9 mouse cellular contexts compared by ENCODE assay signal in the genomic region with DNA sequence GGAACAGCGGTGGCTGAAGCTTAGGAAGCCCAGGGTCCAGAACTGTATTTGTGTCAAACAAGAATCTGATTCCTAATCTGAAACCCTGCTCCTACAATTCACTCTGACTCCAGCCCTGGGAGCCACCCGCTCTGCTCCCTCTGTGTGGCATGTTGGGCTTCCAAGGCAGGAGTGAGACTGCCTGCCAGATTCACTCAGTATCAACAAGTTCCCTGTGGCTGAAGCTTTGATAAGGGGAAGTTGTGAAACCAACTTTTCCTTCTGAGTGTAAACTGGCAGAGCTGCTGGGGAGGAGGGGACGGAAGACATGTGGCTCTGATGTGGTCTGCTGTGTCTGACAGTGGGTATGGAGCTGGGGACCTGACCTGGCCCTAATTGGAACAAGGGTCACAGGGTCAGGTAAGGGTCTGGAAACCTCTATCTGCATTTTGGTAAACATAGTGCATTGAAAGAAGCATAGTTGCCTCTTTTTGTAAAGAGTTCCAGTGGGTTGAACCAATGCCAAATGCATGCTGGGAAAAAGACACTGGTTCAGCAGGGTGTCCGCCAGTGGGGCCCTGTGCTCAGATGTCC.
DNase-seq lines count a peak whose midpoint lies in the region; ATAC-seq lines count a peak whose summit lies in the region.
"Had no signal": no experiment of that assay in that cellular context is flagged by ENCODE, and none has a peak within 500 bp of the region (broad histone marks: within the 10 kb centered on the region; RNA-seq: fewer than 3 reads in every experiment).

No protein-coding gene starts in this region.

- peak overlapping the region; percentile 27; the same call in 1 of the 2 replicates for H3K27ac ChIP-seq in limb, embryonic 15.5 days
- no peak overlapping the region for H3K27ac ChIP-seq in limb, embryonic 10.5 days
- no peak overlapping the region for H3K27ac ChIP-seq in embryonic facial prominence, embryonic 14.5 days (replicated peaks; ENCODE audit: low read depth, low read length)
- peak overlapping the region; percentile 72 for H3K27ac ChIP-seq in heart, embryonic 15.5 days
- H3K27ac ChIP-seq in macrophage = peak overlapping the region; percentile 92

- no peak overlapping the region for H3K9ac ChIP-seq in limb, embryonic 15.5 days
- H3K9ac ChIP-seq in embryonic facial prominence, embryonic 14.5 days (ENCODE audit: low read depth, low read length) = no peak overlapping the region
- H3K9ac ChIP-seq in heart, embryonic 15.5 days = no peak overlapping the region

- peaks cover 6% of the 10 kb centered on the region; the same call in 1 of the 2 replicates for H3K36me3 ChIP-seq in limb, embryonic 15.5 days
- 0 out of 2 replicates have a peak, but pooled peaks cover 10% of the 10 kb centered on the region for H3K36me3 ChIP-seq in limb, embryonic 10.5 days
- no peaks in the 10 kb centered on the region for H3K36me3 ChIP-seq in embryonic facial prominence, embryonic 14.5 days (ENCODE audit: control insufficient read depth, insufficient read depth, low read length)
- no peaks in the 10 kb centered on the region for H3K36me3 ChIP-seq in heart, embryonic 15.5 days
- no peaks in the 10 kb centered on the region for H3K36me3 ChIP-seq in macrophage (ENCODE audit: inconsistent target)

- H3K27me3 ChIP-seq in limb, embryonic 15.5 days = no peaks in the 10 kb centered on the region
- no peaks in the 10 kb centered on the region for H3K27me3 ChIP-seq in limb, embryonic 10.5 days (ENCODE audit: low read depth, poor library complexity, severe bottlenecking)
- no peaks in the 10 kb centered on the region for H3K27me3 ChIP-seq in embryonic facial prominence, embryonic 14.5 days (replicated peaks; ENCODE audit: control insufficient read depth, insufficient read depth, low read length)
- no peaks in the 10 kb centered on the region for H3K27me3 ChIP-seq in heart, embryonic 15.5 days

- WGBS in limb, embryonic 15.5 days = 78% methylated on average over 4 of the region's 4 CpGs
- WGBS in limb, embryonic 10.5 days = 79% methylated on average over 4 of the region's 4 CpGs
- WGBS in embryonic facial prominence, embryonic 14.5 days = 78% methylated on average over 4 of the region's 4 CpGs
- WGBS in heart, embryonic 15.5 days = 46% methylated on average over 4 of the region's 4 CpGs
- WGBS in macrophage (ENCODE audit: missing documents) = 42% methylated on average over 4 of the region's 4 CpGs

- H3K79me2 ChIP-seq in macrophage (ENCODE audit: inconsistent target) = no peaks in the 10 kb centered on the region

- peaks cover 9% of the 10 kb centered on the region for H3K4me1 ChIP-seq in limb, embryonic 15.5 days
- peaks cover 5% of the 10 kb centered on the region; the same call in 1 of the 2 replicates for H3K4me1 ChIP-seq in limb, embryonic 10.5 days
- H3K4me1 ChIP-seq in embryonic facial prominence, embryonic 14.5 days (ENCODE audit: control insufficient read depth, insufficient read depth, low read length) = no peaks in the 10 kb centered on the region
- peaks cover 44% of the 10 kb centered on the region for H3K4me1 ChIP-seq in heart, embryonic 15.5 days (replicated peaks)

- H3K4me2 ChIP-seq in limb, embryonic 15.5 days = no peak overlapping the region
- no peak overlapping the region for H3K4me2 ChIP-seq in embryonic facial prominence, embryonic 14.5 days (ENCODE audit: low read depth, low read length)
- 0 out of 2 replicates have a peak overlapping the region, but pooled peaks have one; percentile 7 for H3K4me2 ChIP-seq in heart, embryonic 15.5 days

- ATAC-seq in limb, embryonic 15.5 days (ENCODE audit: insufficient number of reproducible peaks, low FRiP score, low TSS enrichment, low read depth) = no peak
- ATAC-seq in embryonic facial prominence, embryonic 14.5 days (ENCODE audit: low read depth) = no peak
- 0 out of 2 replicates have a peak, but pooled peaks have one; percentile 33 for ATAC-seq in heart, embryonic 15.5 days (replicated peaks; ENCODE audit: insufficient number of reproducible peaks, insufficient read depth, low FRiP score, low read depth)
- ATAC-seq in activated CD4-positive, CD25-positive, alpha-beta regulatory T cell, adult 4 months = no peak

- H3K4me3 ChIP-seq in limb, embryonic 15.5 days = no peak overlapping the region
- H3K4me3 ChIP-seq in limb, embryonic 10.5 days = no peak overlapping the region
- no peak overlapping the region for H3K4me3 ChIP-seq in embryonic facial prominence, embryonic 14.5 days (ENCODE audit: low read depth, low read length)
- no peak overlapping the region for H3K4me3 ChIP-seq in heart, embryonic 15.5 days
- no peak overlapping the region for H3K4me3 ChIP-seq in macrophage (ENCODE audit: inconsistent target)

- H3K9me3 ChIP-seq in limb, embryonic 15.5 days = no peaks in the 10 kb centered on the region
- H3K9me3 ChIP-seq in limb, embryonic 10.5 days (replicated peaks) = no peaks in the 10 kb centered on the region
- no peaks in the 10 kb centered on the region for H3K9me3 ChIP-seq in embryonic facial prominence, embryonic 14.5 days (ENCODE audit: control insufficient read depth, low read length)
- H3K9me3 ChIP-seq in heart, embryonic 15.5 days (replicated peaks) = no peaks in the 10 kb centered on the region

- DNase-seq in limb, embryonic 10.5 days (ENCODE audit: low spot score) = no peak
- peak; percentile 38 for DNase-seq in embryonic facial prominence, embryonic 14.5 days (ENCODE audit: low spot score)
- no peak for DNase-seq in embryo, embryonic 10 days (ENCODE audit: low spot score)
- no peak for DNase-seq in layer of hippocampus, postnatal 25 days (ENCODE audit: extremely low spot score in 1 of 2, low spot score in 1 of 2)
- DNase-seq: kidney, postnatal 4 days had no signal

Comparison
In these comparisons a context has a peak if more than half of its experiments do, and no peak if none do; other contexts are left out.
1. H3K27ac ChIP-seq: peak in limb, embryonic 15.5 days (single experiment), heart, embryonic 15.5 days (single experiment) and macrophage (single experiment); none in limb, embryonic 10.5 days (single experiment) and embryonic facial prominence, embryonic 14.5 days (single experiment).